Mouse (Mus musculus) ovary, postnatal 10 days (tissue): Measurements from ENCODE around the gene Ccdc96.

ENCODE experiments used
- DNase-seq: peaks from one replicate; pipeline ENCODE4 v3.0.0; 2022; ENCODE audit warnings: low spot score

Gene Ccdc96

DNA sequence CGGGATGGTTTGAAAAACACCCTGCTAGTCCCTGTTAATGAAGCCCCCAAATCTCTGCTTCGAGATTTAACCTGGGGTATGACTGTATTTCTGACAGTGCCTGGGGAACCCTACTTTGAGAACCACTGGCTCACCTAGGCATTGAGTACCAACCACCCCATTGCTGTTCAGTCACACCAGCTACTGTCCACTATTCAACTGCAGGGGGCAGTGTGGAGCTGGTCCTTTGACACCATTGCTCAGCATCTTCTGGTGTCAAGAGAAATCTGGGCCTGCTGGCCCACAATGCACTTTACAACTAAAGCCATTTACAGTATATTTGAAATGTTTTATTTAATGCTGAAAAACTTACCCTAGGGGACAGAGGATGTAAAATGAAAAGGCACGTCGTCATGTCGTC lies 10.1 kb upstream of the Ccdc96 start:
- no peak for DNase-seq

DNA sequence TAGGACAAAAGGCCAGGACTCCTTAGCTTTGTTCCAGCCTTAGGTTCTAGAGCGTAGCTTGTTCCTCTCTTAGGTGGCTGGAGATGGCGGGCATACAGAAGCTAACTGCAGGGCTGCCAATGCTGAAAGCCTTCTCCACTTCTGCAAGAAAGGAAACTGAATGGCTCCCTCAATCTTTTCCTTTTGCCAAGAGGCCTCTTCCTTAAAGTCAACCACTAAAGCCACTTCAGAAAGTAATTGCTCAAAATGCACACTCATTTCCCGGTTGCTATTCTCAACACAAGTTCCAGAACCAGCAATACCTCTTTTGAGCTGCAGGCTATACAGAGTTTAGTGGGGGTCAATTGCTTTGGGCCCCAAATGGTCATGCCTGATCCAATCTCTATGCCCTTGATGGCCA lies 6.9 kb upstream of the Ccdc96 start:
- no peak for DNase-seq

DNA sequence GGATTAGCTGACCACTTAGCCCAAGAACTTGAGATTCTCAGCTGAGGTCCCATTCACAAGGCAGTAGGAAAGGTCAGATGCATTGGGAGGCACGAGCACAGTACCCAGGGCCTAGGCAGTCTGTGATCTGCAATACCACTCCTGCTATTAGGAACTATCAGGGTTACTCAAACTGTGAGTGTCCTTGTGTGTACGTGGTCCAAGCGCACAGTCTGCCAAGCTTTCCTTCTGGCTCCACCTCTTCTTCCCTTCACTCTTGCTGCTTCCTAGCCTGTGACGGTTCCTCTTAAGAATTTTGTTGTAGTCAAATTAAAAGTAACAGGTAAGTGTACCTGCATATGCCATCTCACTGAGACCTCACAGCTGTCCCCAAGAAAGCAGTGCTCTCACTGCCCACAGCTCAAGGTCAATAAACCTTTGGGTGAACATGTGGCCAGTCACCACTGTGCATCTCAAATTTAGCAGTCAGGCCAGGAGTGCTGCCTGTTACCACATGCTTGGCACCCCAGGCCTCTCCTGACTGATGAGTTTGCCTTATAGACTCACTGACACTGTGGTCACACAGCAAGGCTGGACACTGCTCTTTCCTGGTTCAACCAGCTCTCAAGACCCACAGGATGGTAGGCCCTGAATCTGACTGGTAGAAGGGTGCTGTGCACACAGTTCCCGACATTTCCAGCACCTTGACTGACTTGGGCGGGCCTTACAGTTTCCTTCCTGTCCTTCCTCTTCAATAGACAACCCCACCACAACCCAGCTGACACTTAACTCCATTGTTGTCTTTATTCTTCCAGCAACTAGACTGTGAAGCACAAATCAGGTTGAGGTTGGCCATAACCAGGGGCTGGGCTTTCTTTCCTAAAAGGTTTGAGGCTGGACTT lies 5.6 kb upstream of the Ccdc96 start:
- DNase-seq = no peak

DNA sequence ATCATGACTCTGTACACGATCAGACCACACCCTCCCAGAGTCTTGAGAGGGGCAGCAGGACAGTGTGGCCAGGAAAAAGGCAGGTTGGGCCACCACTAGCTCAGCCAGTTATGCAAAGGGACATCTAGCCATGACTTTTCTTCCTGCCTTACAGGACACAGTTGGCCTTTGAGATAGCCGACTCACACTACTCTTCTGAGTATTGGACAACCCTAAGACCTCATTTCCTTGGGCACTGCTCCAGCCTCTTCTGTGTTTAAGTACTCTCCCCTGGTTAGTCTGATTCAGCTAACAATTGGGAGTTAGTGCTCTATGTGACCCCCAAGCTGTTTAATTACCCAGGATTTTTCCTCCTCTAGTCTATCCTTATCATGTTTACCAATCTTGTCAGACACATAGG lies 4.7 kb upstream of the Ccdc96 start:
- no peak for DNase-seq

DNA sequence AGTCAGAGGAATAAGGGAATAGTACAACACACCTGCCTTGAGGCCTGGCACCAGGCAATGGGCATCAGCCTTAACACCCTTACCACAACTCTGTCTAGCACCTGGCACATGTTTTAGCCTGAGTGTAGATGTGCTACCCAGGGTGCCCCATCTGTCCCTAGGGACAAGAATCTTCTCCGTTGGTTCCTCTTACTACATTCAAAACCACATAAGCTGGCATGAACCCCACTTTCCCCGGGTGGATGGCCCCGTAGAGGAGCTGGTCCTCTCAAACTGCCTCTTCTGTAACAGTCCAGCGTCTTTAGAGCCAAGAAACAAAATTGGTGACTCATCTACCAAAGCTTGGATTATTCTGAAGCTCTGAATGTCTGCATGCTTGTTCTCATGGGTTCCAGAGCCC lies 4.0 kb upstream of the Ccdc96 start:
- DNase-seq = no peak

DNA sequence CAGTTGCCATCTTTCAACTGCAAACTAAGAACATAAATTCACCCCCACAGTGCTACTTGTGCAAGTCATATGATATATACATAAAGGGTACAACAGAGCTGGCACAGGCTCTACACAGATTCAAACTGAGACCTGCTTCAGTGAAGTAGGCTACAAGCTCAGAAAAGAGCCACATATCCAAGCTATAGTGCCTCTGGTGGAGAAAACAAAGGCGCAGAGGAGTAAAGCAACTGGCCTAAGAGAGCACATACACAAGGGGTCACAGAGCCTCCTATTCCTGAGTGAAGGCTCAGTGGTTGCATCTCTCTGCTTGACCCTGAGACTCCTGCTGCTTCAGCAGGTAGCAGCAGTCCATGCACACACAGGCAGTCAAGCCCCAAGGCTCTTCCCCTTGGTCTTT lies 3.3 kb upstream of the Ccdc96 start:
- DNase-seq = no peak

DNA sequence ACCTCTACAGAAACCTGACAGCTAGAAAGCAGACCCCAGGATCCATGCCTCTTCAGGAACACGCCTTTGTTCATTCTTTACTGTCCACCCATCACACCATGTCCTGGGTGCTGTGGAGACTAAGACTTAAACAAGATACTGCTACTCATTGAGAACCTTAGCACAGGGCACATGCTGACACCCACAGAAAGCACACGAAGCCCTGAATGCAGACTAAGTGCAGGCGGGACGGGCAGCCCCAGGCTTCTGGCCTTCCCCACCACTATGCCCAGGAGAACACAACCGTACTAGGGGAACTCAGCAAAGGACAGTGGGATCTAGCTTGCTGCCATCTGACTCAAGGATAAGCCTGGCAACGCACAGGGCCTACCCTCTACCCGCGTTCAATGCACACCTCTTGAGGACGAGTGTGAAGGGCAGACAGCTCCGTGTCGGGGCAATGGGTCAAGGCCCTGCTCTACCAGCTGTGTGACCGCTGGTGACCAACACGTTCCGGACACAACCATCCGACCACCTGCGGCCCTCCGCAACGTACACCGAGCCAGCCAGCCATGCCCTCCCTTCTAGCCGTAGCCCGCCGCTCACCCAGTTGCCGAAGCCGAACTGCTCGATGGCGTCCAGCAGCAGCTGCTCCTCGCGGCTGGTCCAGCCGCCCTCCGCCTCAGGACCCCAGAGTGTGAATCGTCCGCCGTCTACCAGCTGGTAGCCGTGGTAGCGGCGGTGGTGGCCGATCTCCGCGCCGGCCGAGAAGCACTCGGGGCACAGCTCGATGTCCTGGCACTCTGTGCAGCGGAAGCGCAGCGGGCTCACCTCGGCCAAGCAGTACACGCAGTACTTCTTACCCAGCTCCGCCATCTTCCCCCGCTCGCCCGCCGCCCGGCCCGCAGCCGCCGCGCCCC lies 936 bp upstream of the Ccdc96 start:
- peak; percentile 30 for DNase-seq

DNA sequence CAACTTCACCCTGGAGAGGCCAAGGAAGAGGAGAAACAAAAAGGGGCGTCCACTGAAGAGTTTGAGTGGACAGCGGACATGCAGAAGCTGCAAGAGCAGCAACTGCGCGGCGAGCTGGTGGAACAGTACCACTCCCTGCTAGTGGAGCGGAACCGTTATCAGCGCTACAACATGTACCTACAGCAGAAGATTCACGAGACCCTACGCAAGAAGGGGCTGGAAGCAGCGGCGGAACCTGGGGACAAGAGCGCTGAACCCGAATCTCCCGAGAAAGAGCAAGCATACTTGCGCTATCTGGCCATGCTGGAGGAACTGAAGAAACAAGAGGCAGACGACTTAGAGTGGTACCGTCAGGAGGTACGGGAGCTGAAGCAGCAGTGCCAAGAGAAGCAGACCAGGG lies 918 bp downstream of the Ccdc96 start:
- DNase-seq = no peak

DNA sequence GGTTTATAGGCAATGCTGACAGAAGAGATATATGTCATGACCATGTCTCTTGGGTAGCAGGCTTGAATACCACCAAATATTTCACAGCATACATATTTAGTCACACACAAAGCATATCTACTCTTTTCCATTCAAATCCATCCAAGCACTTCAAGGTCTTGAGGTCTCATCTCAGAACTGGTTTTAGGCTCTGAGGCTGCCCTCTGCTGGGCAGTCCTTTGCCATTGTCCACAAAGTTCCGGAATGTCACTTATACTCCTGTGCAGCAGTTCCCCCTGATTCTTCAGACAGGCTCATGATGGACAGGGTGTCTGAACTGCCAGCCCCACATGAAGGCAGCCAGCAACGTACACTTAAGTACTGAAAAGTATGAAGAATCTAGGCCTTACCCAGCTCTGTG lies 4.8 kb downstream of the Ccdc96 start:
- no peak for DNase-seq

DNA sequence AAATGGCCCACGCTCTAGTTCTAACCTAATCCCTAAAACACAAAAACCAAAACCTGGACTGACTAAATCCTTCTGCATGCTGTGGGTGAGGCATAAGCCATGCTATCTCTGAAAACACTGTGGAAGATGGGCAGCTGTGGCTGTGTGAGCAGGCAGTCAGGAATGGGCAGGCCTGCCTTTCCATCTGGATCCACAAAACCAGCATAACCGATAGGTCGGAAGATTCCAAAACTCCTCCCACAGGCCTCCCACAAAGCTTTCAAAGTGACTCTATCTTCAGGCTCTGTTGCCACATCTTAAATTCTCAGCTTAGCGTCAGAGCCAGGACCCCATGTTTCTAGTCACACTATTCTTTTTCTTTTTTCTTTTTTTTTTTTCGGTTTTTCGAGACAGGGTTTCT lies 9.5 kb downstream of the Ccdc96 start:
- no peak for DNase-seq

DNA sequence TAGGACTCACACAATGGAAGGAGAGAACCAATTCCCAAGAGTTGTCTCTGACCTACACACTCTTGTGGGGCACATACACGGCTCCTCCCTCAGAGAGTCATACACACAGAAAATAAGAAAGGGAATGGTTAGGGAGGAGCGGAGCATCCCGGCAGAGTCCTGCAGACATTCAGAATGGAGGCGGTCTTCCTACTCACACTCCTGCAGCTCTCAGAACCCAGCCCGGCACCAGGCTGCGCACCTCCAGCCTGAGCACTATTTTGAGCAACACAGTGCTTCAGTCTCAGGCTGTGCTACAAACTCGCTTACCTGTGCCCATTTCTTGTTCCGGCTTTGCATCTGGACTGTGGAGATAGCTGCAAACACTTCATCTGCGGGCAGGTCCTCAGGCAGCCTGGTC lies 10.3 kb downstream of the Ccdc96 start:
- DNase-seq = no peak

DNA sequence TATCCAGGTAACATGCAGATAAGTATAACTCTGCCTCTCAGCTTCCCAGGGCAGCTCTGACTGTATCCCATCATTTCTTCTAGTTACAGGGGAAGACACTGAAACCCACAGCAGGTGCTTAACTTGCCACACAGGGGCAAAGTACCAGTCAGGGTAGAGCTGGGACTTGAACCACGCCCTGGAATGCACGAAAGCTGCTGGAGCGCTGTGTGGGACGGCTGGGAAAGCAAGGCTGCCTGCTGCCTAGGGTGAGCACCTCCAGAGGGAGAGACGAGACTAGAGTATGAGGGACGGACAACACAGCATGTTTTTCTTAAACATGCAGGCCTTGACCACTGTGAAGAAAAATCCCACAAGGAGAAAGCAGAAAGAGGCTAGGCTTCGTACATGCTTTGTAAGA lies 20.8 kb downstream of the Ccdc96 start:
- no peak for DNase-seq

DNA sequence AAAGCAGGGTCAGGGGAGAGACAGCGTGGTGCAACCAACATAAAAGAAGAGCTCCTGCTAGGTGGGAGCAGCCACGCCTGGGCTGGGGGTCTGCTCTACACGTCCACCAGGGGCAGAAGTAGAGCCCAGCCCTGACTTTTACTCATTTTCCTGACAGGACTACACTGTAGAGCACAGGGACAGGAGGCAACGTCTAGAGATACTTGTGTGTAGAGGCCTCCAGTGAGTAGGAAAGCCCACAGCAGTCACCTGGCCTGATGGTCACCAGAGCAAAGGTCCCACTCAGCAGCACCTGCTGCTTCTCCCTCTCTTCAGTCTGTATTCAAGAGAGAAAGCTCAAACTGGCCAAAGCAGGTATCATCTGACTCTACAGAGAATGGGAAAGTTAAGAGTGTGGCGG lies 21.3 kb downstream of the Ccdc96 start:
- no peak for DNase-seq

DNA sequence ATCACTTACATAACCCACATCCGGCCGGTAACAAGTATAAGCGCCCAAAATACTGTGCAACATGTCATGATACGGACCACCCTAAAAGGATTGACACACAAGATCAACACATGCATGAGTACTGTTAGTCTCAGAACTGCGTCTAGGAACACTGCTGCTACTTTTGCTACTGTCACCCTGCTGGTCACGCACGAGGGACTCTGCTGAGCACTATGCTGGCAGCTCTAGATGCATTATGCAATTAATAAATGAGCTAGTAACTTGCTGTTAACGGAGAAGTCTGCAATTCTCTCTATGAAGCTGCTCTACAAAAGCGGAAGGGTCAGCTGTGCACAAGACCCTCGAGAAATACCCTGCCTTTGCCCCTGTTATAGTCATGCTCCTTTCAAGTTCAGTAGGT lies 24.0 kb downstream of the Ccdc96 start:
- no peak for DNase-seq

DNA sequence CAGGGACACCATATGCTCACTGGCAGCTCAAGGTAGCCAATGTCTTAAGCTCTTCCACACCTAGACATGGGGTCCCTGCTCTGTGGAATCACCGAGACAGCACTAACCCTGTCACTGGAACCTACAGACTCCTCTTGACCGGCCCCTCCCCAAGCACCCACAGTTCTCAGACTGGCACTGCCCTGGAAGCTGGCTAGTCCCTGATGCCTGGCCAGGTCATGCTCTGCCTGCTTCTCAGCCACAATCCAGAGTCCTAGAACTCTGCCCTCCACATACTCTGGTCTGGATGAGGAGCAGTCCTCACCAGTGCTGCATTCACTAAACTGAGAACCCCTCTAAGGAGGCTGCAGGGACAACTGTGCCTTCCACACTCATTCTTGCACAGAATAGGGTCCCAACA lies 26.6 kb downstream of the Ccdc96 start:
- no peak for DNase-seq

DNA sequence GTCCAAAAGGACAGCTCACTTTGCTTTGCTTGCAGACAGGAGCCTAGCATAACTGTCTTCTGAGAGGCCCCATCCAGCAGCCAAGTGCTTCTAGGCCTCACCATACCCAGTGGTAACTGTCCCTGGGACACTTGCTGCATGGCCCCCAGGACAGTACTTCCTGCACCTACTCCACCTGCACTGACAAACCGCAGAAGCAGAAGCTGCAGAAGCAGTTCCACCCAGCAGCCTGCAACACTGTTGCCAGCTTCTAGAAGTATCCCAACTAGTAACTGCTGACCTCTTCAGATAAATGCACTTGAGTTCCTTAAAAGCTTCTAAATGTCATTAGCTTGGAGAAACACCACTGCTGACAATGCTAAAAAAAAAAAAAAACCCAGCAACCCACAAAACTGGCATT lies 30.7 kb downstream of the Ccdc96 start:
- DNase-seq = no peak

DNA sequence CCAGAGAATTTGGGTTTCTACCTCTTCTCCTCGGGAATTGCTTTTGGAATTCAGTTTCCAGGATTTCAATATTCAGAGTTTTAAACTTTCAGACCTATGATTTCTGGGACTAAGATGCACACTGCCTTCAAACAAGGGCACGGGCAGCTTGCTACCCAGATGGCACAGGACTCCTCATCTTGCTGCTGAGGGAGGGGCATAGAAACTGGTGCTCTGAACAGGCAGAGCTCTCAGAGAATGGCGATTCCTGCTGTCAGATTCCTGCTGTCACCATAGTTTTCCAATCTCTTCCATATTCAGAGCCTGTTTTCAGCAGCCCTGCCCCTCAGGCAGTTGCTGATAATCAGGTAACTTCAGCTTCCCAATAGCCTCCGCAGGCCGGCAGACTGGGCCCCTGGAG lies 31.2 kb downstream of the Ccdc96 start:
- no peak for DNase-seq

DNA sequence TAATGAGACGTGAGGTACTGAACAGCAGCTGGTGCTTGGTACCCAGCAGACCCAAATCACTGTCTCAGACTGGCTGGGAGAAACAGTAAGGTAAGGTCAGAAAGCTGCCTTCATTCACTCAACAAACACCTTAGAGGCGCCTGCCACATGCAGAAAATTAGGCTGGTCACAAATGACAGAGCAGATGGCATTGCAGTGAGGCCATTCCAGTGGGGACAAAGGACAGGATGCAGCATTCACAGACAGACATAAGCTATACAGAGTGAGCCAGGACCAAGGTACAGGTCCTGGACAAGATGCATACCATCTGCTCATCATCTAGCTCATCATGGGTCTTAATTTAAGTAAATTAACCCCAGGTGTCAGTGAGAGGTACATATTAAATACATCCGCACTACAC lies 33.2 kb downstream of the Ccdc96 start:
- no peak for DNase-seq

DNA sequence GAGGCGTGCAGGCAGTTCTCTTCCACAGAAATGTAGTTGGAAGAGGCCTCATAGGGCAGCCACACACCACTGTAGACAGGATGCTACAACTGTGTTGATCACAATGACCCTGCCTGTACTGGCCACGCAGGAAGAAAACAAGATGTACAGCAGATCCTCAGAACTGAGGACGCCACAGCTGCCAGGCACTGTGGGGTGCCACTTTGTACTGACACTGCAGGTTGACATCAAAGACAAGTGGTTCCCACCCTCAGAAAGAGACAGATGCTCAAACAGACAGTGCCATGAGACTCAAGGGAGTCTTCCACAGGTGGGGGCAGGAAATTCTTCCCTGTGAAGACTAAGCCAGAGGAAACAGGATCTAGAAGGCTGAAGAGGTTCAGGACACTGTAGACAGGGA lies 35.4 kb downstream of the Ccdc96 start:
- DNase-seq = no peak

DNA sequence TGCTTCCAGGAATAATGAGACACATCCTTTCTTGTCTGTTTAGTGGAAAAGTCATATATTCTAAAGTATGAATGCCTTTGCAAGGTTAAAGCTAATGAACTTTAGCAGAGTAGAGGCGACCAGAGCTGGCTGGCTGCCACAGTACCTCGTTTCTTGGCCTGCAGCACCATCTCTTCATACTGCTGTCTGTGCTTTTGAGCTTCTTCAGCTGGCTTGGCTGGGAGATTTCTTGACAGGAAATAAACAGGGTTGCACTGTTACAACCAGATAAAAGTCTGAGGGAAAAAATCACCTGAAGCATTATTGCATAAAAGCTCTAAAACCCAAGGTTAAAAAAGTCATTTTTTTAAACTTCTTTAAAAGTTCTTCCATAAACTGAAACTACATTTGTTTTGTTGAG lies 38.4 kb downstream of the Ccdc96 start:
- no peak for DNase-seq

DNA sequence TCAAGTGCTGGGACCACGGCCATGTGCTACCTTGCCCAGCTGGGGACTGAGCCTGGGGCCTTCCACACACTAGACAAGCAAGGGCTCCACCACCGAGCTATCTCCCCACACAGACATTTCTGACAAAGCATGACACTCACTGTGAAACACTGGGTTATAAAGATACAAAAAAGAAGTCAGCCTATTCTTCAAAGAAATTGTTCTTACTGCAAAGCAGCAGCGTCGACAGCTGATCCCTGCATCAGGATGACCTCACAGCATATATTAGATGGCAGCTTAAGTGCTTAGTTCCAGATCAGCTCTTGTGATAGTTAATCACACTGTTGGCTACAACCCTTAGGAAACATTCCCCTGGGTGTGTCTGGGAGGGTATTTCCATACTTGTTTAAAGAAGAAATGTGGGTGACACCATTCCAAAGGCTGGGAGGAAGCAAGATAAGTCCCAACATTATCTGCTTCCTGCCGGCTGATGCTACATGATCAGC lies 38.9 kb downstream of the Ccdc96 start:
- DNase-seq = no peak

DNA sequence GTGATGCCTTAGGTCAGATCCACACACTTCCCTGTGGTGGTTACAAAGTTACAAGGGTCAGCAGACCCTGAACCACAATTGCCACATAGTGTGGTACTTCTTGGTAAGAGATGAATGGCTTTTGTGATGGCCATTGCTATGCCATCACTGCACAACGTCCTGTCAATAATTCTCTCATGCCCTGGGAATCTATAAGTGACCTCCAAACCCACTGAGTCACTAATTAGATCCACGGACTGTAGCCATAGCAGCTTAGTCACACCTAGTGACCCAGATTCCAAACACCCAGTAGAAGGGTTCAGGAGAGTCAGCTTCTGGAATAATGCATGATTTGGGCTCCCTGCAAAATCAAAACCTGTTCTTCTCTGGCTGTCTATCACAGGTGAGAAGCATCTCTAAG lies 40.8 kb downstream of the Ccdc96 start:
- no peak for DNase-seq

DNA sequence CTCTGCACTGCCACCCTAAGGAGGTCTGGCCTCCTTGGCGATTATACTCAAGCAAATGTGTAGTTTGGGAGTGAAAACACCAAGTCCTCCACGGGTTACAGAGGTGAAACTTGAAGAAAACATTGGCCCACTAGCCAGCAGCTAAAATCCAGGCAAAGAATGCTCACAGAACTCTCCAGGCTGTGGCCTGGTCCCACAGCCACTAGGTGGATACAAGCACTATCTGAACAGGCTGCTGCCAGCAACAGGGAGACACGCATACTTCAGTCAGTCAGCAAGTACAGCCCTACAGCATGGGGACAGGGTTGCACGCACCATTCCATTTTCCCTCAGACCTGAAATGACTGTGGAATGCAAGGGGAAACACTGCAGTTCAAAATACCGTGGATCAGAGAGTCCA lies 41.9 kb downstream of the Ccdc96 start:
- DNase-seq = no peak
